Comparison of ENCODE assay signal across 12 mouse cellular contexts in genomic region chr14:31164067-31164466, GRCm38 (mm10). TPM values are rescaled to one million over a fixed set of nuclear protein-coding genes. Genes with fewer than 3 reads are reported as not detected.
DNase-seq lines count a peak whose midpoint lies in the region; ATAC-seq and TF ChIP-seq lines count a peak whose summit lies in the region.
"Had no signal": no experiment of that assay in that cellular context is flagged by ENCODE, and none has a peak within 500 bp of the region (broad histone marks: within the 10 kb centered on the region; RNA-seq: fewer than 3 reads in every experiment).

No protein-coding gene starts in this region.

- no peak overlapping the region for H3K4me3 ChIP-seq in forebrain, postnatal 0 days (ENCODE audit: low read depth, low read length)
- H3K4me3 ChIP-seq in forebrain, embryonic 12.5 days (replicated peaks) = no peak overlapping the region
- no peak overlapping the region for H3K4me3 ChIP-seq in liver, embryonic 14.5 days (ENCODE audit: insufficient read depth in 1 of 2, low read depth in 2 of 2, low read length in 2 of 2)
- no peak overlapping the region for H3K4me3 ChIP-seq in hindbrain, embryonic 14.5 days (replicated peaks; ENCODE audit: low read length)
- H3K4me3 ChIP-seq: hindbrain, embryonic 13.5 days; midbrain, embryonic 15.5 days had no signal

- H3K9ac ChIP-seq in forebrain, postnatal 0 days = no peak overlapping the region
- no peak overlapping the region for H3K9ac ChIP-seq in forebrain, embryonic 12.5 days
- H3K9ac ChIP-seq in liver, embryonic 14.5 days (replicated peaks) = no peak overlapping the region
- H3K9ac ChIP-seq in hindbrain, embryonic 14.5 days = no peak overlapping the region
- H3K9ac ChIP-seq: hindbrain, embryonic 13.5 days; midbrain, embryonic 15.5 days had no signal

- WGBS in forebrain, postnatal 0 days = 69% methylated on average over 8 of the region's 8 CpGs
- WGBS in forebrain, embryonic 12.5 days = 84% methylated on average over 8 of the region's 8 CpGs
- WGBS in liver, embryonic 14.5 days (ENCODE audit: insufficient replicate concordance) = 18% methylated on average over 8 of the region's 8 CpGs
- 81% methylated on average over 8 of the region's 8 CpGs for WGBS in hindbrain, embryonic 14.5 days

- 0 out of 2 replicates have a peak, but pooled peaks have one; percentile 32 for ATAC-seq in forebrain, postnatal 0 days
- no peak for ATAC-seq in forebrain, embryonic 12.5 days (ENCODE audit: low FRiP score)
- 0 out of 2 replicates have a peak, but pooled peaks have one; percentile 8 for ATAC-seq in liver, embryonic 14.5 days (ENCODE audit: insufficient read depth)
- no peak for ATAC-seq in hindbrain, embryonic 14.5 days (ENCODE audit: low FRiP score)
- ATAC-seq: midbrain, embryonic 15.5 days had no signal

- H3K9me3 ChIP-seq in forebrain, postnatal 0 days (ENCODE audit: low read length) = no peaks in the 10 kb centered on the region
- H3K9me3 ChIP-seq in forebrain, embryonic 12.5 days = no peaks in the 10 kb centered on the region
- H3K9me3 ChIP-seq in liver, embryonic 14.5 days (ENCODE audit: control insufficient read depth, low read length) = no peaks in the 10 kb centered on the region
- no peaks in the 10 kb centered on the region for H3K9me3 ChIP-seq in hindbrain, embryonic 14.5 days (ENCODE audit: control insufficient read depth, low read length)
- H3K9me3 ChIP-seq: hindbrain, embryonic 13.5 days; midbrain, embryonic 15.5 days had no signal

- no peaks in the 10 kb centered on the region for H3K4me1 ChIP-seq in forebrain, postnatal 0 days (ENCODE audit: insufficient read depth)
- 0 out of 2 replicates have a peak, but pooled peaks cover 2% of the 10 kb centered on the region for H3K4me1 ChIP-seq in forebrain, embryonic 12.5 days
- peaks cover 8% of the 10 kb centered on the region in 2 experiments for H3K4me1 ChIP-seq in liver, embryonic 14.5 days (replicated peaks; ENCODE audit: control insufficient read depth in 2 of 2, insufficient read depth in 2 of 2, low read length in 1 of 2)
- H3K4me1 ChIP-seq in hindbrain, embryonic 14.5 days (replicated peaks; ENCODE audit: control insufficient read depth, insufficient read depth, low read length) = 0 out of 2 replicates have a peak, but pooled peaks cover 8% of the 10 kb centered on the region
- H3K4me1 ChIP-seq: midbrain, embryonic 15.5 days had no signal

- H3K27me3 ChIP-seq in forebrain, postnatal 0 days (ENCODE audit: insufficient read depth, low read length) = no peaks in the 10 kb centered on the region
- no peaks in the 10 kb centered on the region for H3K27me3 ChIP-seq in forebrain, embryonic 12.5 days
- no peaks in the 10 kb centered on the region for H3K27me3 ChIP-seq in liver, embryonic 14.5 days (ENCODE audit: control insufficient read depth, insufficient read depth, low read length)
- no peaks in the 10 kb centered on the region for H3K27me3 ChIP-seq in hindbrain, embryonic 14.5 days (ENCODE audit: control insufficient read depth, insufficient read depth, low read length)
- H3K27me3 ChIP-seq: hindbrain, embryonic 13.5 days; midbrain, embryonic 15.5 days had no signal

- no peaks in the 10 kb centered on the region for H3K36me3 ChIP-seq in forebrain, postnatal 0 days (ENCODE audit: insufficient read depth)
- no peaks in the 10 kb centered on the region for H3K36me3 ChIP-seq in forebrain, embryonic 12.5 days (replicated peaks)
- no peaks in the 10 kb centered on the region for H3K36me3 ChIP-seq in liver, embryonic 14.5 days (replicated peaks; ENCODE audit: control insufficient read depth, insufficient read depth, low read depth)
- no peaks in the 10 kb centered on the region for H3K36me3 ChIP-seq in hindbrain, embryonic 14.5 days (replicated peaks; ENCODE audit: control insufficient read depth, insufficient read depth)
- H3K36me3 ChIP-seq: hindbrain, embryonic 13.5 days; midbrain, embryonic 15.5 days had no signal

- H3K4me2 ChIP-seq in forebrain, postnatal 0 days (ENCODE audit: low read depth) = no peak overlapping the region
- H3K4me2 ChIP-seq in forebrain, embryonic 12.5 days = no peak overlapping the region
- H3K4me2 ChIP-seq in liver, embryonic 14.5 days (ENCODE audit: low read depth) = no peak overlapping the region
- H3K4me2 ChIP-seq in hindbrain, embryonic 14.5 days (replicated peaks) = no peak overlapping the region
- H3K4me2 ChIP-seq: hindbrain, embryonic 13.5 days; midbrain, embryonic 15.5 days had no signal

- no peak overlapping the region for H3K27ac ChIP-seq in forebrain, postnatal 0 days (ENCODE audit: low read depth, low read length)
- H3K27ac ChIP-seq in forebrain, embryonic 12.5 days = no peak overlapping the region
- H3K27ac ChIP-seq in liver, embryonic 14.5 days = no peak overlapping the region
- no peak overlapping the region for H3K27ac ChIP-seq in hindbrain, embryonic 14.5 days
- H3K27ac ChIP-seq: hindbrain, embryonic 13.5 days; midbrain, embryonic 15.5 days had no signal

- no peak for TF ChIP-seq CTCF in forebrain, postnatal 0 days (IDR thresholded peaks at IDR 0.05; ENCODE audit: low read depth)
- no peak for TF ChIP-seq CTCF in liver, embryonic 14.5 days (IDR thresholded peaks at IDR 0.05; ENCODE audit: low read depth)

- no peak for DNase-seq in forebrain, postnatal 0 days
- peak; percentile 12 for DNase-seq in adipocyte (ENCODE audit: low spot score)
- peak; percentile 81 to 82 for DNase-seq in cerebellum, postnatal 14 days
- DNase-seq in liver, embryonic 14.5 days (ENCODE audit: low read depth in 3 of 3, low spot score in 3 of 3) = no peak
- DNase-seq in thymus, postnatal 10 days (ENCODE audit: low spot score in 2 of 2) = no peak
- no peak for DNase-seq in hindbrain, embryonic 14.5 days (ENCODE audit: low spot score)
- no peak for DNase-seq in adrenal gland, adult 18-20 months (ENCODE audit: low spot score in 2 of 2)
- DNase-seq: B cell, adult 2 months; kidney, adult 2 months had no signal

- TF ChIP-seq EP300 in liver, embryonic 14.5 days (IDR thresholded peaks at IDR 0.05; ENCODE audit: low read depth) = no peak

RNA-seq across cellular contexts. Expression of gene Stab1, which starts 4.4 kb away (rescaled TPM):
- 21.9 and 23.3 TPM in 2 replicates for total RNA-seq in forebrain, postnatal 0 days (2014; rRNA removed)
- polyA plus RNA-seq in forebrain, postnatal 0 days (2015; fragmentation: Nextera tagmentation; extraction: Ambion mirVana) = 7.7 and 11.4 TPM in 2 replicates
- 23.1 and 26.1 TPM in 2 replicates for polyA plus RNA-seq in forebrain, embryonic 12.5 days (2016; fragmentation: Nextera tagmentation; extraction: Ambion mirVana)
- polyA plus RNA-seq in liver, embryonic 14.5 days (2012; rRNA removed) = 18.9 and 19.9 TPM in 2 replicates
- 19.3 and 20.7 TPM in 2 replicates for polyA plus RNA-seq in liver, embryonic 14.5 days (2014; fragmentation: Nextera tagmentation; extraction: Ambion mirVana)
- 17.9 and 27.6 TPM in 2 replicates for polyA plus RNA-seq in hindbrain, embryonic 14.5 days (2014; fragmentation: Nextera tagmentation; extraction: Ambion mirVana)
- total RNA-seq in adrenal gland, adult 18-20 months (2021) = 10 to 100 TPM; 83.4 to 93.7 TPM

RNA-seq across cellular contexts. Expression of gene Nt5dc2, which starts 33.2 kb away (rescaled TPM):
- 65.8 and 80.3 TPM in 2 replicates for total RNA-seq in forebrain, postnatal 0 days (2014; rRNA removed)
- 104 and 107 TPM in 2 replicates for polyA plus RNA-seq in forebrain, postnatal 0 days (2015; fragmentation: Nextera tagmentation; extraction: Ambion mirVana)
- 406 and 410 TPM in 2 replicates for polyA plus RNA-seq in forebrain, embryonic 12.5 days (2016; fragmentation: Nextera tagmentation; extraction: Ambion mirVana)
- polyA plus RNA-seq in liver, embryonic 14.5 days (2012; rRNA removed) = 146 and 164 TPM in 2 replicates
- polyA plus RNA-seq in liver, embryonic 14.5 days (2014; fragmentation: Nextera tagmentation; extraction: Ambion mirVana) = 161 and 173 TPM in 2 replicates
- polyA plus RNA-seq in hindbrain, embryonic 14.5 days (2014; fragmentation: Nextera tagmentation; extraction: Ambion mirVana) = 260 and 277 TPM in 2 replicates
- 10 to 100 TPM; 27.0 to 32.7 TPM for total RNA-seq in adrenal gland, adult 18-20 months (2021)

RNA-seq across cellular contexts. Expression of gene Smim4, which starts 35.3 kb away (rescaled TPM):
- 9.9 and 16.6 TPM in 2 replicates for total RNA-seq in forebrain, postnatal 0 days (2014; rRNA removed)
- polyA plus RNA-seq in forebrain, postnatal 0 days (2015; fragmentation: Nextera tagmentation; extraction: Ambion mirVana) = 49.1 and 82.7 TPM in 2 replicates
- polyA plus RNA-seq in forebrain, embryonic 12.5 days (2016; fragmentation: Nextera tagmentation; extraction: Ambion mirVana) = 54.6 and 67.9 TPM in 2 replicates
- 21.4 and 26.7 TPM in 2 replicates for polyA plus RNA-seq in liver, embryonic 14.5 days (2012; rRNA removed)
- 72.8 and 81.7 TPM in 2 replicates for polyA plus RNA-seq in liver, embryonic 14.5 days (2014; fragmentation: Nextera tagmentation; extraction: Ambion mirVana)
- polyA plus RNA-seq in hindbrain, embryonic 14.5 days (2014; fragmentation: Nextera tagmentation; extraction: Ambion mirVana) = 55.5 and 77.7 TPM in 2 replicates
- 10 to 100 TPM; 63.6 to 81.3 TPM for total RNA-seq in adrenal gland, adult 18-20 months (2021)

RNA-seq across cellular contexts. Expression of gene Tnnc1, which starts 44.0 kb away (rescaled TPM):
- total RNA-seq in forebrain, postnatal 0 days (2014; rRNA removed) = 1.2 and 2.4 TPM in 2 replicates
- 2.4 and 3.0 TPM in 2 replicates for polyA plus RNA-seq in forebrain, postnatal 0 days (2015; fragmentation: Nextera tagmentation; extraction: Ambion mirVana)
- 1.6 and 2.1 TPM in 2 replicates for polyA plus RNA-seq in forebrain, embryonic 12.5 days (2016; fragmentation: Nextera tagmentation; extraction: Ambion mirVana)
- polyA plus RNA-seq in liver, embryonic 14.5 days (2012; rRNA removed) = 18.2 and 22.2 TPM in 2 replicates
- polyA plus RNA-seq in liver, embryonic 14.5 days (2014; fragmentation: Nextera tagmentation; extraction: Ambion mirVana) = 37.5 and 41.2 TPM in 2 replicates
- 2.4 and 3.2 TPM in 2 replicates for polyA plus RNA-seq in hindbrain, embryonic 14.5 days (2014; fragmentation: Nextera tagmentation; extraction: Ambion mirVana)
- total RNA-seq in adrenal gland, adult 18-20 months (2021) = 1 to 10 TPM in 1 of 2 experiments, under 1 TPM in 1; 0.74 to 1.7 TPM

RNA-seq across cellular contexts. Expression of gene Nisch, which starts 52.7 kb away (rescaled TPM):
- 211 and 300 TPM in 2 replicates for total RNA-seq in forebrain, postnatal 0 days (2014; rRNA removed)
- polyA plus RNA-seq in forebrain, postnatal 0 days (2015; fragmentation: Nextera tagmentation; extraction: Ambion mirVana) = 148 and 199 TPM in 2 replicates
- polyA plus RNA-seq in forebrain, embryonic 12.5 days (2016; fragmentation: Nextera tagmentation; extraction: Ambion mirVana) = 439 and 446 TPM in 2 replicates
- polyA plus RNA-seq in liver, embryonic 14.5 days (2012; rRNA removed) = 71.1 and 73.9 TPM in 2 replicates
- 50.3 and 61.1 TPM in 2 replicates for polyA plus RNA-seq in liver, embryonic 14.5 days (2014; fragmentation: Nextera tagmentation; extraction: Ambion mirVana)
- polyA plus RNA-seq in hindbrain, embryonic 14.5 days (2014; fragmentation: Nextera tagmentation; extraction: Ambion mirVana) = 304 and 309 TPM in 2 replicates
- 100 to 1,000 TPM; 257 to 319 TPM for total RNA-seq in adrenal gland, adult 18-20 months (2021)

Comparison
In these comparisons a context has a peak if more than half of its experiments do, and no peak if none do; other contexts are left out.
1. ATAC-seq: peak in forebrain, postnatal 0 days (single experiment) and liver, embryonic 14.5 days (single experiment); none in forebrain, embryonic 12.5 days (single experiment) and hindbrain, embryonic 14.5 days (single experiment).
2. DNase-seq: peak in adipocyte (single experiment) and cerebellum, postnatal 14 days (2 of 2); none in forebrain, postnatal 0 days (single experiment), liver, embryonic 14.5 days (0 of 3), thymus, postnatal 10 days (0 of 2), hindbrain, embryonic 14.5 days (single experiment) and adrenal gland, adult 18-20 months (0 of 2).